Mouse (Mus musculus): ENCODE measurements at regions not wholly inside any gene's neighbourhood (a gene's known extent, or its start where the extent isn't known, plus 50 kb on each side); places are given as distances from the start of the nearest gene placed in this dataset.

DNA sequence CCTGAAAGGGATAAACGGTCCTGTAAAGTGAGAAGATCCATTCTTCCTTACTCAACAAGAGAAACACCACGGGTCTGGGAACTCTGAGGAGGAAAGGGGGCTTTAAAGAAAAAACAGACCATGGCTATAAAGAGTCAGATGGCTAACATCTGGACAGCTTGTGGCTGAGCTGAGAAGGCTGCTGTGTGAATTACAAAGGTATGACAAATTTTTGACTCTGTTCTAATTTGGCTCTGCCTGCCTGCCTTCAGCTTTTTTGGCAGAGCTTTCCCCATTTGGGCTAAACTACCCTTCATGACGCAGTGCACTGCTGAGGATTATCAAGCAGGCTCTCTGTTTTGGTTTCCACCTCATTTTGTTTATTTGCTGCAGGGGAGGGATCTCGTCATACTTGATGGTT lies 100.8 kb upstream of the Nek7 start:
- Histone ChIP-seq H3K4me2 (replicated peaks; ENCODE audit: low read depth) (no peak overlapping the region; the same call in 1 of the 2 replicates), H3K27ac (replicated peaks) (no peak overlapping the region)
- 27% methylated on average over 4 of the region's 4 CpGs for WGBS

DNA sequence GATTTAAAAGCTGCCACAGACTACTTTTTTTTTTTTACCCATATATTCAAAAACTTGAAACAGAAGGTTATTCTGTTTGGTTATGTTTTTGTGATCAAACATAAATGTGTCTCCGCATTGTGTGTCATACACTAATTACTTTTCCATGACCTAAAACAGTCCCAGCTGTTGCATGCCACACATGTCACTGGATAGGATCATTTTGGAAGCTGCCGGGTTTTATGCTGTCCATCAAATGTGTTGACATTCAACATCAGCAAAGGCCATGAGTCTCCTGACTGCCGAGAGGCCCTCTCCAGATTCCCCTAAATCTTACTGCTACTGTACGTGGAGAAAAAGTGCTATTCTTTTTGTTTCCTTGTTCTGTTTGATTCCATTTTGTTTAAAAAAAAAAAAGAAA lies 99.4 kb upstream of the Nek7 start:
- no peak overlapping the region for H3K4me3 ChIP-seq (ENCODE audit: low read depth, low read length)
- H3K27ac ChIP-seq (replicated peaks) = no peak overlapping the region
- H3K27me3 ChIP-seq (ENCODE audit: control insufficient read depth, insufficient read depth, low read length) = no peaks in the 10 kb centered on the region
- no peaks in the 10 kb centered on the region for H3K36me3 ChIP-seq (ENCODE audit: control insufficient read depth, insufficient read depth, low read length)
- H3K4me2 ChIP-seq (replicated peaks; ENCODE audit: low read depth) = no peak overlapping the region
- ATAC-seq (ENCODE audit: low FRiP score, low TSS enrichment) = no peak
- no peak for DNase-seq (ENCODE audit: low spot score)
- H3K9ac ChIP-seq (ENCODE audit: low read length) = no peak overlapping the region
- no peaks in the 10 kb centered on the region for H3K4me1 ChIP-seq (replicated peaks; ENCODE audit: control insufficient read depth, insufficient read depth)
- TF ChIP-seq EP300 (optimal IDR thresholded peaks at IDR 0.05) = no peak
- TF ChIP-seq CTCF (IDR thresholded peaks at IDR 0.05; ENCODE audit: low read depth) = no peak
- no peaks in the 10 kb centered on the region for H3K9me3 ChIP-seq (ENCODE audit: control insufficient read depth, low read length)
- WGBS = 52% methylated on average over 4 of the region's 4 CpGs

More for the DNA sequence above, 100.8 kb upstream of the Nek7 start:
- TF ChIP-seq CTCF (IDR thresholded peaks at IDR 0.05; ENCODE audit: low read depth) (no peak), EP300 (optimal IDR thresholded peaks at IDR 0.05) (no peak)
- H3K9me3 ChIP-seq (ENCODE audit: control insufficient read depth, low read length) = no peaks in the 10 kb centered on the region
- H3K9ac ChIP-seq (ENCODE audit: low read length) = no peak overlapping the region
- DNase-seq (ENCODE audit: low spot score) (no peak), ATAC-seq (ENCODE audit: low FRiP score, low TSS enrichment) (no peak)
- no peaks in the 10 kb centered on the region for H3K27me3 ChIP-seq (ENCODE audit: control insufficient read depth, insufficient read depth, low read length)
- H3K4me1 ChIP-seq (replicated peaks; ENCODE audit: control insufficient read depth, insufficient read depth) = no peaks in the 10 kb centered on the region
- no peaks in the 10 kb centered on the region for H3K36me3 ChIP-seq (ENCODE audit: control insufficient read depth, insufficient read depth, low read length)
- no peak overlapping the region for H3K4me3 ChIP-seq (ENCODE audit: low read depth, low read length)

DNA sequence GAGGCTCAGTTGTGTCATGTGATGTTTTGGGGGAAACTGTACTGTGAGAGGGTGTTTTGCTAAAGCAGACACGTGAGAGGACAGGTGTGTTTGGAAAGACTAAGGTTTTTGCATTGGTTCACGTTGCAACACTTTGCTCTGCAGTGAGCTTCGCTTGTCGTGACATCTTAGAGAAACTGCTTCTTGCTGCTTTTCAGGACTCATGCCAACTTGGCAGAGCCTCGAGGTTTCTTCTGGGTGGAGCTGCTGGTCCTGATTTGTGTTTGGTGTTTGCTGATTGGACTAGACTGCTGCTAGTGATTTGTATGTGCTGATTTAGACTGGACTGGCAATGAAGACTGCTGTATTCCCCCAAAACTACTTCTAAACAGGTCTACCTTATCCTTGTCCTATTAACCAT lies 97.0 kb upstream of the Nek7 start:
- no peak overlapping the region for H3K9ac ChIP-seq (ENCODE audit: low read length)
- H3K27me3 ChIP-seq (ENCODE audit: control insufficient read depth, insufficient read depth, low read length) = no peaks in the 10 kb centered on the region
- H3K36me3 ChIP-seq (ENCODE audit: control insufficient read depth, insufficient read depth, low read length) = no peaks in the 10 kb centered on the region
- ATAC-seq (ENCODE audit: low FRiP score, low TSS enrichment) (no peak), DNase-seq (ENCODE audit: low spot score) (no peak)
- H3K27ac ChIP-seq (replicated peaks) = no peak overlapping the region
- H3K4me2 ChIP-seq (replicated peaks; ENCODE audit: low read depth) = no peak overlapping the region
- TF ChIP-seq CTCF (IDR thresholded peaks at IDR 0.05; ENCODE audit: low read depth) (no peak), EP300 (optimal IDR thresholded peaks at IDR 0.05) (no peak)
- H3K4me3 ChIP-seq (ENCODE audit: low read depth, low read length) = no peak overlapping the region
- H3K4me1 ChIP-seq (replicated peaks; ENCODE audit: control insufficient read depth, insufficient read depth) = no peaks in the 10 kb centered on the region
- no peaks in the 10 kb centered on the region for H3K9me3 ChIP-seq (ENCODE audit: control insufficient read depth, low read length)
- WGBS = 47% methylated on average over 5 of the region's 5 CpGs

GRCm38 (mm10) chr1:138715162-138715561 lies 95.2 kb upstream of the Nek7 start:
- no peak overlapping the region for H3K9ac ChIP-seq (ENCODE audit: low read length)
- no peaks in the 10 kb centered on the region for H3K9me3 ChIP-seq (ENCODE audit: control insufficient read depth, low read length)
- H3K27ac ChIP-seq (replicated peaks) = no peak overlapping the region
- no peaks in the 10 kb centered on the region for H3K27me3 ChIP-seq (ENCODE audit: control insufficient read depth, insufficient read depth, low read length)
- no peaks in the 10 kb centered on the region for H3K4me1 ChIP-seq (replicated peaks; ENCODE audit: control insufficient read depth, insufficient read depth)
- no peak for DNase-seq (ENCODE audit: low spot score)
- no peak for ATAC-seq (ENCODE audit: low FRiP score, low TSS enrichment)
- H3K36me3 ChIP-seq (ENCODE audit: control insufficient read depth, insufficient read depth, low read length) = no peaks in the 10 kb centered on the region
- WGBS = 68% methylated on average over 3 of the region's 3 CpGs
- no peak for TF ChIP-seq EP300 (optimal IDR thresholded peaks at IDR 0.05)
- TF ChIP-seq CTCF (IDR thresholded peaks at IDR 0.05; ENCODE audit: low read depth) = peak; percentile 35
- no peak overlapping the region for H3K4me3 ChIP-seq (ENCODE audit: low read depth, low read length)
- no peak overlapping the region for H3K4me2 ChIP-seq (replicated peaks; ENCODE audit: low read depth)

- Histone ChIP-seq H3K9me3 (ENCODE audit: control insufficient read depth, low read length) (no peaks in the 10 kb centered on the region), H3K4me2 (replicated peaks; ENCODE audit: low read depth) (no peak overlapping the region), H3K9ac (ENCODE audit: low read length) (no peak overlapping the region), H3K4me3 (ENCODE audit: low read depth, low read length) (no peak overlapping the region), H3K4me1 (replicated peaks; ENCODE audit: control insufficient read depth, insufficient read depth) (no peaks in the 10 kb centered on the region), H3K36me3 (ENCODE audit: control insufficient read depth, insufficient read depth, low read length) (no peaks in the 10 kb centered on the region), H3K27me3 (ENCODE audit: control insufficient read depth, insufficient read depth, low read length) (no peaks in the 10 kb centered on the region), H3K27ac (replicated peaks) (no peak overlapping the region)
- ATAC-seq (ENCODE audit: low FRiP score, low TSS enrichment) (no peak), DNase-seq (ENCODE audit: low spot score) (no peak)
- no peak for TF ChIP-seq CTCF (IDR thresholded peaks at IDR 0.05; ENCODE audit: low read depth)
- no peak for TF ChIP-seq EP300 (optimal IDR thresholded peaks at IDR 0.05)
- 47% methylated on average over 2 of the region's 2 CpGs for WGBS
Measured at GRCm38 (mm10) chr1:138709229-138709608, 89.3 kb upstream of the Nek7 start.

DNA sequence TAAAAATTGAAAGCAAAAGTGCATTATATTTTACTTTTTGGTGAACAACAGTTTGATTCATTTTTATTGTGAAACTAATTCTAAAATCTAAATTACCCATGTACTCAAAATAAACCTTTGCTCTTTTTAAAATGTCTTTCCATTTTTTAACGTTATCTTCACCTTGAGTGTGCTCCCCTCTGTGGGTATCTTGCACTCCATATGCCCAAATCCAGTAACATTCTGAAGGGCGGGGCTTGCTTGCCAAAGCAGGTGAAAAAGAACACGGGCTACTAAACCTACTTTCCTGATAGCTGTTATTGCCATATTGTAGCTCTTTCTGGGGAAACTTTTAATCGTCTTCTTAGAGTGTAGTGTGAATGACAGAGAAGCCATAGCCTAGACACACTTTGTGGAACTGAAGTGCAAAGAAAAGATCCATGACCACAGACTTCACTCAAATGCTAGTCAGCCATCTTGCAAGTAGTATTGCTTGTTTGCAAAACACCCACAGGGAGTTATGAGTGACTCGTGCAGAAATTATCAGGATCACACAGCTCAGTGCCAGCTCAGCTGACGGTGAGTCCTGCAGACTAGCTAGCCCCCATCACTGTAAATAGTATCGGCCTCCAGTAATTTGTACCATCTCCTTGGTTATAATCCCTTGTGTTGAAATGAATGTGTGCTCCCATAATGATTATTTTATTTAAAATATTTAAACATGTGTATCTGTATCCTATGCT lies 88.7 kb upstream of the Nek7 start:
- H3K36me3 ChIP-seq (ENCODE audit: control insufficient read depth, insufficient read depth, low read length) = no peaks in the 10 kb centered on the region
- DNase-seq (ENCODE audit: low spot score) (no peak), ATAC-seq (ENCODE audit: low FRiP score, low TSS enrichment) (no peak)
- no peak overlapping the region for H3K27ac ChIP-seq (replicated peaks)
- no peaks in the 10 kb centered on the region for H3K4me1 ChIP-seq (replicated peaks; ENCODE audit: control insufficient read depth, insufficient read depth)
- H3K9ac ChIP-seq (ENCODE audit: low read length) = no peak overlapping the region
- no peak overlapping the region for H3K4me2 ChIP-seq (replicated peaks; ENCODE audit: low read depth)
- TF ChIP-seq EP300 (optimal IDR thresholded peaks at IDR 0.05) (no peak), CTCF (IDR thresholded peaks at IDR 0.05; ENCODE audit: low read depth) (no peak)
- no peak overlapping the region for H3K4me3 ChIP-seq (ENCODE audit: low read depth, low read length)
- WGBS = 70% methylated on average over 7 of the region's 7 CpGs
- H3K9me3 ChIP-seq (ENCODE audit: control insufficient read depth, low read length) = no peaks in the 10 kb centered on the region
- H3K27me3 ChIP-seq (ENCODE audit: control insufficient read depth, insufficient read depth, low read length) = no peaks in the 10 kb centered on the region
